Mouse (Mus musculus) ES-Bruce4 (cell line): Measurements from ENCODE around the gene Olfr1477. TPM values are rescaled to one million over a fixed set of nuclear protein-coding genes. Genes with fewer than 3 reads are reported as not detected.
"Not testable (repeated sequence)": the region's sequence is repeated elsewhere in the genome, so short reads cannot be mapped to it uniquely, and the experiment has no call there.

ENCODE experiments used
- H3K27ac ChIP-seq: 2 replicates; pipeline ENCODE4 v1.5.1; 2012; ENCODE audit warnings: low read length, inconsistent platforms; ENCODE audit not compliant: insufficient read depth
- H3K27me3 ChIP-seq: 2 replicates; pipeline ENCODE4 v1.6.1; 2012; ENCODE audit warnings: mild to moderate bottlenecking, low read length, inconsistent platforms; ENCODE audit not compliant: control insufficient read depth, poor library complexity, insufficient read depth, severe bottlenecking
- H3K36me3 ChIP-seq: 2 replicates; pipeline ENCODE4 v1.6.1; 2012; ENCODE audit warnings: inconsistent platforms, mild to moderate bottlenecking, low read length, moderate library complexity; ENCODE audit not compliant: control insufficient read depth, poor library complexity, insufficient read depth, severe bottlenecking
- H3K4me1 ChIP-seq: one replicate; pipeline ENCODE4 v1.8.1; 2011; ENCODE audit warnings: low read length; ENCODE audit not compliant: control insufficient read depth, insufficient read depth
- H3K4me3 ChIP-seq: 2 replicates; pipeline ENCODE4 v1.5.1; 2011; ENCODE audit warnings: low read depth, mild to moderate bottlenecking, low read length
- H3K9ac ChIP-seq: 2 replicates; pipeline ENCODE4 v1.6.1; 2012; ENCODE audit warnings: low read depth, mild to moderate bottlenecking, inconsistent platforms; ENCODE audit not compliant: poor library complexity, severe bottlenecking
- H3K9me3 ChIP-seq: replicated peaks from 2 replicates; pipeline ENCODE4 v1.6.1; 2012; ENCODE audit warnings: mild to moderate bottlenecking, low read length, inconsistent platforms; ENCODE audit not compliant: control insufficient read depth, poor library complexity, insufficient read depth, severe bottlenecking
- CTCF ChIP-seq: IDR thresholded peaks from one replicate; pipeline ENCODE4 v1.8.1; 2011; ENCODE audit warnings: low read depth, low read length
- EP300 ChIP-seq: IDR thresholded peaks from 2 replicates; pipeline ENCODE4 v1.6.1; 2011; ENCODE audit warnings: low read depth, low read length; ENCODE audit not compliant: insufficient read depth
- POLR2A ChIP-seq: IDR thresholded peaks from one replicate; pipeline ENCODE4 v1.8.1; 2011; ENCODE audit warnings: low read length; ENCODE audit not compliant: insufficient read depth
- polyA plus RNA-seq: library from polyadenylated mRNA; stranded (reverse); fragments of >200 nt; gene quantifications from 2 replicates; pipeline ENCODE4 v1.2.4, GENCODE M21; 2011; ENCODE audit warnings: low read depth; ENCODE audit not compliant: missing spikeins, insufficient read depth, insufficient read length

The Olfr1477 gene
- not detected in 2 replicates for polyA plus RNA-seq

GRCm38 (mm10) chr19:13500246-13500645 is at the start of gene Olfr1477:
Gene Olfr1477 (plus strand): TSS chr19:13500546.
- no peaks in the 10 kb centered on the region for H3K27me3 ChIP-seq
- H3K4me3 ChIP-seq: no peak within 1 kb of the TSS
- no peak within 1 kb of the TSS for H3K27ac ChIP-seq
- H3K36me3 ChIP-seq: no peaks in the 10 kb centered on the region
- TF ChIP-seq POLR2A: no peak
- TF ChIP-seq CTCF: no peak
- TF ChIP-seq EP300: no peak
- H3K4me1 ChIP-seq: no peaks in the 10 kb centered on the region
- no peak within 1 kb of the TSS for H3K9ac ChIP-seq
- H3K9me3 ChIP-seq: no peaks in the 10 kb centered on the region

GRCm38 (mm10) chr19:13455986-13456385 is 44.4 kb upstream of the Olfr1477 start, which contains the start of gene Olfr1472:
Gene Olfr1472 (minus strand): TSS chr19:13456086.
- H3K27me3 ChIP-seq: no peaks in the 10 kb centered on the region; the same call in 1 of the 2 replicates
- no peaks in the 10 kb centered on the region for H3K9me3 ChIP-seq
- H3K4me1 ChIP-seq: no peaks in the 10 kb centered on the region
- no peaks in the 10 kb centered on the region for H3K36me3 ChIP-seq
- no peak within 1 kb of the TSS for H3K27ac ChIP-seq
- H3K9ac ChIP-seq: no peak within 1 kb of the TSS
- H3K4me3 ChIP-seq: no peak within 1 kb of the TSS
- TF ChIP-seq CTCF: no peak
- no peak for TF ChIP-seq EP300
- no peak for TF ChIP-seq POLR2A

GRCm38 (mm10) chr19:13469265-13469664 is 31.1 kb upstream of the Olfr1477 start, which contains the start of gene Olfr1474:
Gene Olfr1474 (plus strand): TSS chr19:13469565.
- H3K4me1 ChIP-seq: not testable (repeated sequence)

GRCm38 (mm10) chr19:13480096-13480495 is 20.2 kb upstream of the Olfr1477 start, which contains the start of gene Olfr1475:
Gene Olfr1475 (minus strand): TSS chr19:13480196.
- H3K4me1 ChIP-seq: no peaks in the 10 kb centered on the region
- H3K27me3 ChIP-seq: no peaks in the 10 kb centered on the region
- H3K36me3 ChIP-seq: no peaks in the 10 kb centered on the region
- H3K9me3 ChIP-seq: no peaks in the 10 kb centered on the region
- H3K27ac ChIP-seq: no peak within 1 kb of the TSS
- TF ChIP-seq EP300: no peak
- TF ChIP-seq POLR2A: no peak
- TF ChIP-seq CTCF: no peak
- no peak within 1 kb of the TSS for H3K9ac ChIP-seq
- no peak within 1 kb of the TSS for H3K4me3 ChIP-seq

More at GRCm38 (mm10) chr19:13469265-13469664, 31.1 kb upstream of the Olfr1477 start, which contains the start of gene Olfr1474:
- H3K9me3 ChIP-seq, H3K27ac ChIP-seq, H3K36me3 ChIP-seq, H3K9ac ChIP-seq, H3K27me3 ChIP-seq, H3K4me3 ChIP-seq: not testable (repeated sequence)

GRCm38 (mm10) chr19:13527613-13528012 is 27.3 kb downstream of the Olfr1477 start, which contains the start of gene Olfr1480:
Gene Olfr1480 (plus strand): TSS chr19:13527913.
- no peak within 1 kb of the TSS for H3K4me3 ChIP-seq
- H3K27ac ChIP-seq: no peak within 1 kb of the TSS
- no peaks in the 10 kb centered on the region for H3K27me3 ChIP-seq
- H3K9ac ChIP-seq: no peak within 1 kb of the TSS
- H3K4me1 ChIP-seq: no peaks in the 10 kb centered on the region
- TF ChIP-seq EP300: no peak
- TF ChIP-seq CTCF: no peak
- TF ChIP-seq POLR2A: no peak
- no peaks in the 10 kb centered on the region for H3K36me3 ChIP-seq
- no peaks in the 10 kb centered on the region for H3K9me3 ChIP-seq

Other genes starting within 250 kb of the Olfr1477 start
- not detected in 2 replicates for gene Olfr1465, start 185.0 kb upstream of the Olfr1477 start, polyA plus RNA-seq
- gene Olfr1466, start 161.7 kb upstream of the Olfr1477 start, polyA plus RNA-seq: not detected in 2 replicates
- gene Olfr1467, start 138.3 kb upstream of the Olfr1477 start, polyA plus RNA-seq: not detected in 2 replicates
- gene Olfr1469, start 92.7 kb upstream of the Olfr1477 start, polyA plus RNA-seq: not detected in 2 replicates
- gene Olfr1471, start 57.1 kb upstream of the Olfr1477 start, polyA plus RNA-seq: not detected in 2 replicates
- gene Olfr1472, start 44.5 kb upstream of the Olfr1477 start, polyA plus RNA-seq: not detected in 2 replicates
- gene Olfr1474, start 31.0 kb upstream of the Olfr1477 start, polyA plus RNA-seq: not detected in 2 replicates
- gene Olfr1475, start 20.4 kb upstream of the Olfr1477 start, polyA plus RNA-seq: not detected in 2 replicates
- not detected in 2 replicates for gene Olfr1480, start 27.4 kb downstream of the Olfr1477 start, polyA plus RNA-seq
- gene Olfr1484, start 83.0 kb downstream of the Olfr1477 start, polyA plus RNA-seq: not detected in 2 replicates
- gene Olfr1487, start 116.8 kb downstream of the Olfr1477 start, polyA plus RNA-seq: not detected in 2 replicates
- 0.13 TPM in 1 of 2 replicates, not detected in the other for gene Olfr1489, start 131.1 kb downstream of the Olfr1477 start, polyA plus RNA-seq
- not detected in 2 replicates for gene Olfr1490, start 150.5 kb downstream of the Olfr1477 start, polyA plus RNA-seq
- gene Olfr1491, start 196.7 kb downstream of the Olfr1477 start, polyA plus RNA-seq: not detected in 2 replicates
- not detected in 2 replicates for gene Olfr1493-ps1, start 222.7 kb downstream of the Olfr1477 start, polyA plus RNA-seq
- gene Olfr1494, start 239.2 kb downstream of the Olfr1477 start, polyA plus RNA-seq: not detected in 2 replicates